Mouse (Mus musculus) limb, embryonic 14.5 days (tissue): ENCODE data around the gene Hal. TPM values are rescaled to one million over a fixed set of nuclear protein-coding genes. Genes with fewer than 3 reads are reported as not detected.

Experiments
- ATAC-seq: fragments of 200-750 bp; cut with Nextera tagmentation; 2 replicates; pipeline ENCODE4 v1.8.0; 2017; ENCODE audit warnings: low read depth, moderate number of reproducible peaks, moderate TSS enrichment; ENCODE audit not compliant: low FRiP score
- DNase-seq: peaks from one replicate; pipeline ENCODE4 v3.0.0-alpha.2; 2015; ENCODE audit warnings: low spot score
- H3K27ac ChIP-seq: fragments of 300-500 bp; sonication (generic); replicated peaks from 2 replicates; pipeline ENCODE4 v1.5.1; 2014; ENCODE audit warnings: low read depth, mild to moderate bottlenecking, low read length, moderate library complexity, mixed read lengths
- H3K27me3 ChIP-seq: fragments of 300-500 bp; sonication (generic); 2 replicates; pipeline ENCODE4 v1.6.1; 2014; ENCODE audit warnings: low read length, mixed read lengths; ENCODE audit not compliant: control insufficient read depth, insufficient read depth
- H3K36me3 ChIP-seq: fragments of 300-500 bp; sonication (generic); 2 replicates; pipeline ENCODE4 v1.6.1; 2014; ENCODE audit warnings: mild to moderate bottlenecking, low read length, moderate library complexity, mixed read lengths; ENCODE audit not compliant: control insufficient read depth, insufficient read depth
- H3K4me1 ChIP-seq: fragments of 300-500 bp; sonication (generic); 2 replicates; pipeline ENCODE4 v1.6.1; 2014; ENCODE audit warnings: antibody characterized with exemption, low read length, mixed read lengths; ENCODE audit not compliant: control insufficient read depth, insufficient read depth
- H3K4me2 ChIP-seq: fragments of 300-500 bp; sonication (generic); replicated peaks from 2 replicates; pipeline ENCODE4 v1.6.1; 2014; ENCODE audit warnings: low read depth, mild to moderate bottlenecking, low read length, moderate library complexity; ENCODE audit not compliant: severe bottlenecking
- H3K4me3 ChIP-seq: fragments of 300-500 bp; sonication (generic); replicated peaks from 2 replicates; pipeline ENCODE4 v1.5.1; 2014; ENCODE audit warnings: low read length
- H3K9ac ChIP-seq: fragments of 300-500 bp; sonication (generic); 2 replicates; pipeline ENCODE4 v1.6.1; 2014; ENCODE audit warnings: mild to moderate bottlenecking, low read depth, low read length, moderate library complexity; ENCODE audit not compliant: severe bottlenecking
- H3K9me3 ChIP-seq: fragments of 300-500 bp; sonication (generic); 2 replicates; pipeline ENCODE4 v1.6.1; 2016; ENCODE audit warnings: low read length; ENCODE audit not compliant: control insufficient read depth
- POLR2A ChIP-seq: fragments of 200-500 bp; IDR thresholded peaks from 2 replicates; pipeline ENCODE4 v1.8.0; 2012; ENCODE audit warnings: inconsistent platforms, mild to moderate bottlenecking, moderate library complexity, borderline replicate concordance; ENCODE audit not compliant: insufficient read depth, insufficient read length; ENCODE audit errors: extremely low read depth
- WGBS: fragments of 180-500 bp; shearing (Covaris S2); extraction: QIAGEN DNeasy Blood & Tissue Kit; methylation state at CpG from one replicate; pipeline ENCODE4 v1.1.7; 2014; 5-methylcytosine and 5-hydroxymethylcytosine counted together
- polyA plus RNA-seq, 2 experiments: library from polyadenylated mRNA; depleted of rRNA in 1 of 2; stranded (reverse) in 1 of 2; unstranded in 1 of 2; fragments of >200 nt; fragmentation: Nextera tagmentation in 1 of 2; extraction: Ambion mirVana in 1 of 2; gene quantifications; 2 replicates each; pipeline versions ENCODE4 v1.2.1 to v1.2.3; 2012 to 2014

Gene Hal
- polyA plus RNA-seq, 2 experiments, result 0.09 to 0.15 TPM

GRCm38 (mm10) chr10:93515419-93515818 lies 26.9 kb downstream of the Hal start:
- no peak for ATAC-seq
- 24% methylated on average over 1 of the region's 1 CpGs for WGBS
- Histone ChIP-seq H3K27me3 (no peaks in the 10 kb centered on the region), H3K9me3 (no peaks in the 10 kb centered on the region), H3K27ac (no peak overlapping the region), H3K4me3 (no peak overlapping the region), H3K36me3 (no peaks in the 10 kb centered on the region), H3K9ac (no peak overlapping the region), H3K4me2 (no peak overlapping the region), H3K4me1 (no peaks in the 10 kb centered on the region)
- DNase-seq, result no peak
- TF ChIP-seq POLR2A, result no peak

- H3K9ac ChIP-seq, result no peak overlapping the region
- H3K4me1 ChIP-seq, result no peaks in the 10 kb centered on the region
- DNase-seq (no peak), ATAC-seq (no peak)
- no peak overlapping the region for H3K4me3 ChIP-seq
- no peaks in the 10 kb centered on the region for H3K9me3 ChIP-seq
- H3K4me2 ChIP-seq, result no peak overlapping the region
- no peaks in the 10 kb centered on the region for H3K36me3 ChIP-seq
- no peak overlapping the region for H3K27ac ChIP-seq
- no peak for TF ChIP-seq POLR2A
- no peaks in the 10 kb centered on the region for H3K27me3 ChIP-seq
- 69% methylated on average over 12 of the region's 12 CpGs for WGBS
Measured at GRCm38 (mm10) chr10:93515927-93516326, 27.4 kb downstream of the Hal start.

GRCm38 (mm10) chr10:93517754-93518153 lies 29.2 kb downstream of the Hal start:
- ATAC-seq, result no peak
- Histone ChIP-seq H3K4me3 (no peak overlapping the region), H3K4me2 (no peak overlapping the region), H3K27ac (no peak overlapping the region), H3K9ac (no peak overlapping the region), H3K27me3 (no peaks in the 10 kb centered on the region), H3K4me1 (no peaks in the 10 kb centered on the region), H3K36me3 (no peaks in the 10 kb centered on the region), H3K9me3 (no peaks in the 10 kb centered on the region)
- WGBS, result 50% methylated on average over 4 of the region's 4 CpGs
- no peak for TF ChIP-seq POLR2A
- no peak for DNase-seq

GRCm38 (mm10) chr10:93518186-93518585 lies 29.6 kb downstream of the Hal start:
- Histone ChIP-seq H3K4me3 (no peak overlapping the region), H3K9me3 (no peaks in the 10 kb centered on the region), H3K27me3 (no peaks in the 10 kb centered on the region), H3K27ac (no peak overlapping the region), H3K4me2 (no peak overlapping the region), H3K9ac (no peak overlapping the region), H3K36me3 (no peaks in the 10 kb centered on the region), H3K4me1 (no peaks in the 10 kb centered on the region)
- TF ChIP-seq POLR2A, result no peak
- no peak for DNase-seq
- 85% methylated on average over 4 of the region's 4 CpGs for WGBS
- ATAC-seq, result no peak

- no peak overlapping the region for H3K27ac ChIP-seq
- no peak for ATAC-seq
- 86% methylated on average over 2 of the region's 2 CpGs for WGBS
- H3K4me2 ChIP-seq, result no peak overlapping the region
- no peaks in the 10 kb centered on the region for H3K36me3 ChIP-seq
- no peaks in the 10 kb centered on the region for H3K4me1 ChIP-seq
- H3K27me3 ChIP-seq, result no peaks in the 10 kb centered on the region
- H3K9me3 ChIP-seq, result no peaks in the 10 kb centered on the region
- H3K4me3 ChIP-seq, result no peak overlapping the region
- TF ChIP-seq POLR2A, result no peak
- no peak for DNase-seq
- no peak overlapping the region for H3K9ac ChIP-seq
Measured at GRCm38 (mm10) chr10:93518620-93519019, 30.1 kb downstream of the Hal start.

- Histone ChIP-seq H3K27ac (no peak overlapping the region), H3K27me3 (no peaks in the 10 kb centered on the region), H3K36me3 (no peaks in the 10 kb centered on the region), H3K4me2 (no peak overlapping the region), H3K4me3 (no peak overlapping the region), H3K9me3 (no peaks in the 10 kb centered on the region), H3K4me1 (no peaks in the 10 kb centered on the region), H3K9ac (no peak overlapping the region)
- DNase-seq (no peak), ATAC-seq (no peak)
- WGBS, result 83% methylated on average over 8 of the region's 8 CpGs
- no peak for TF ChIP-seq POLR2A
Measured at GRCm38 (mm10) chr10:93519159-93519558, 30.6 kb downstream of the Hal start.
